Mouse (Mus musculus): ENCODE measurements around the gene Tcf7.
A peak's percentile ranks its signal among the peaks of the same experiment; 100 is the strongest.

Tcf7 gene

GRCm38 (mm10) chr11:52282420-52282773 is 417 bp downstream of the Tcf7 start:
- no peak for DNase-seq

- DNase-seq = no peak
These were observed 1.1 kb downstream of the Tcf7 start for GRCm38 (mm10) chr11:52281568-52282328.

DNA sequence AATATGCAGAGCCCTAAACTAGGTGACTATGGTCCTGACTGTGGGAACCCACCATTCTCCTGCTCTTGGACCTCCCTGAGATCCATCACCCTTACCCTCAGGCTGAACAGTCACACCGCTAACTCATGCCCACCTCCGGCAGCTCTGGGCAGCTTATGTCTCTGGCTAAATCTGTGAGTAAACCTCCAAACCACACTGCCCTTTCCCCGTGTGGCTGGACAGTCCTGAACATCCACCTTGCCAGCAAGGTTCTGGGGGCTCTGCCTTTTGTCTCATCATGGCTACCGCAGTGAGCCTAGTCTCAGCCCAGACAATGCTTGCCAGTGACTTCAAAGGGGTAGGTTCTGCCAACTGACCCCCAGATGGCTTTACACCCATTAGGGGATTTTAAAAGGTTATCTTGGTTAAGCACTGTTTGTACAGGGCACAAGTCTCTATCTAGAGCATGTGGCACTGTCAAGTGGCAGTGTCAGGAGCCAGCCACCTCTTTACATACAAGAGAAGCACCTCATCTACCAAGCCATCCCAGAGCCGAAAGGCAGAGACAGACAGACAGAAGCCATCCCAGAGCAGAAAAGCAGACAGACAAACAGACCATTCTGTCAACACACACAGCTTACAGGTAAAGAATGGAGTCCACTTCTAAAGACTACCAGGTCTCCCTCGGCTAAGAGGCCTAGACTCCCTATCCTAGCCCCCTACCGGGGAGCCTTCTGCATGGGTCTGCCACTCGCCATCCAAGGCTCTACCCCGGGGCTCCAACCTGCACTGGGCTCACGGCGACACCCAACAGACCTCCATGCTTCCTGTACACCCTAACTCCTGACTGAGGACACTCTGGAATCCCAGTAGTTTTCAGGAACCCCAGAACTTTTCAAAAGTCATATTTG is 2.0 kb downstream of the Tcf7 start:
- no peak for DNase-seq

DNA sequence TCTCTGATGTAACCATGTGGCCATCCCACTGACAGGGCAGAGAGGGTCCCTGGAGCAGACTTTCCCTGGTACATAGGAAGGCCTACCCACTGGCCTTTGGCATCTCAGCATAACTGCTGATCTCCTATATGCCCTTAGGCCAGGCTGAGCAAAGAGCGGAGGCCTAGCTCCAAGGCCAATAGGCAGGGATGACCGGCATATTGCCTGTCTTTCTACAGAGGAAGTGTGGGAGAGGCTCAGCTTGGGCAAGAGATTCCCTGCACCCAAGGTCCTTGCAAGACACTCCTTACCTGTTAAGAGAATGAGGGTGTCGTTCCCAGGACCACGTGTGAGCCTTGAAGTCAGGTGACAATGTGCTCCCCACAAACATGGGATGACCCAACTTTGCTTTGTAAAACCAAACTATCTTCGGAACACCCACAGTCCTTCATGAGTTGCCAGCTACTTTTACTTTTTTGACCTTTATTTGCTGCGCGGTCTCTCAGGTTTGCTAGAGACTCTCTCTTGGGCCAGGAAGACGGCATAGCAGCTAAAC is 3.1 kb downstream of the Tcf7 start:
- DNase-seq = no peak

DNA sequence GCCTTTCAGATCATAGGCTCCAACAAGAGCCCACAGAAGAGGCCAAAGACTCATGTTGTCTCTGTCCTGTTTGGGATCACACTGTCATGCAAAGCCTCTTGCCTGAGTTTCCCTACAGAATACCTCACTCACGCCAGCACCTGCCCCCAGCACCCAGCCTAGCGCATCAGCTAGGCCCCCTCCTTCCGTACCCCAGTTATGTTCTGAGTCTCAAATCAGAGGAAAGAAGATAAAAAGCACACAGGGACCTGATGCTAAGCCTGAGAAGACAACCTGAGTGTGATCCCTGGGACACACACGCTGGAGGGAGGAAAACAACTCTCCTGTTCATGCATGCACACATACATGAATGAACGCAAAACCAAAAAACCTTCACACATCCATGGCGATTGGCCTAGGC is 3.8 kb downstream of the Tcf7 start:
- no peak for DNase-seq

DNA sequence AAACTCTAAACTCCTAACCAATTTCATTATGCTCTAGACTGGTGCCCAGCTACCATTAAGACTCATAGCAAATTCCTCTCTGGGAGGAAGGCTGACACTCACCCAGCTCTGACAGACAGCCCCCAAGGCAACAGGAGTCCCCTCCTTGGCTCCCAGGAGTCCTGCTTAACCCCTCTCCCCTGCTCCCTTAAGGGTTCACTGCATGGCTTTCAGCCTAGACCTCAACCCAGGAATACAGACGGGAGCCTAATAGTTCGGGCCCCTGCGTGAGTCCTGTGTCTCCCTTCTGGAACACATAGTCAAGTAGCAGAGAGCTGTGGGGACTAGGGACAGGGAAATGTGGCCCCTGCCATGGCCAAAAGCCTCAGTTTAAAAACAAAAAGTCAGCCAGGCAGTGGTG is 4.7 kb downstream of the Tcf7 start:
- no peak for DNase-seq

DNA sequence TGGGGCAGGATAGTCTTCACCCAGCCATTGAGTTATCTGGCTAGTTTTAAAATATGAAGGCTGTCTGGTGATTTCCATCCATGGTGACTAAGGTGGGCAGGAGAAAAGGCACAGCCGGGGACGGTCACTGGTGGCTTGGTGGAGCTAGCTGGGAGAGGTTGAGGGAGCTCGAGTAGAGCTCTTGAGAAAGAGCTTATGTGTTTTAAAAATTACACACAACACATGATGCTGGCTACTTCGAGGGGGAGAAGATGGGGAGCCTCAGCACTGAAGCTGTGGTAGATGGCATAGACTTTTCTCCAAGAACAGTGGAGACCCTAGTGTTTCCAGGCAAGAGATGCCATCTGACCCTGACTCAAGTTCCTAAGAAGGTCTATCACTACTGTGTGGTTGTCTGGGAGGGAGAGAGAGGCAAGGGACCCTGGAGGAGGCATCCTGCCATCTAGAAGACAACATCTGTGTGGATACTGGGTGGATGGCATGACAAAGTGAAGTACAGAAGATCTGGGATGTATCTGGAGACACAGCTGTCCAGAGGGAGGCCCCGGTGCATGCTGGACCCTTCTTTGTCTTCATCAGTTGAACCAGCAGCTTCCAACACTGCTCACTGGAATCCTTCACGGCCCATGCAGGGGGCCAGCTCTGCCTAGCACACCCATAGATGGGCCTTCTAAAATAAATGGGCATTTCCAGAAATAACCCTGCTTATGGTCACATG is 5.2 kb downstream of the Tcf7 start:
- no peak for DNase-seq

GRCm38 (mm10) chr11:52276961-52277391 is 5.8 kb downstream of the Tcf7 start:
- DNase-seq = peak; percentile 84

- DNase-seq = no peak
These were observed 6.8 kb downstream of the Tcf7 start for GRCm38 (mm10) chr11:52275774-52276555.

DNA sequence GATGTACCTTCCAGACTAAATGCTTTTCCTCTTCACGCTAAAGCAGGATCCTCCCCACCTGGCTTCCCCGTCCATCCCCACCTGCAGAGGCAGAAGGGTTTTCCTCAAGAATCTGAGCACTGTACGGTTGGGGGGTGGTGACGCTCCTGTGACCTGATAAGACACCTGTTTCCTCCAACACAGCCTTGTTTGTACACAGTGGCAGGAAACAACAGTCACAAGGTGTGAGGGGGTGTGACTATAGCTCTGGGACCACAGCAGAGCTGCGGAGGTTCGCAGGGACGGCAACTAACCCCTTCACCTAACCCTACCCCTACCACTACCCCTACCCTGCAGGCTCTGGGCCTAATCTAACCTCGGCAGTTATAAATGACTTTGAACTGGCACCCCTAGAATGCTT is 7.4 kb downstream of the Tcf7 start:
- no peak for DNase-seq

DNA sequence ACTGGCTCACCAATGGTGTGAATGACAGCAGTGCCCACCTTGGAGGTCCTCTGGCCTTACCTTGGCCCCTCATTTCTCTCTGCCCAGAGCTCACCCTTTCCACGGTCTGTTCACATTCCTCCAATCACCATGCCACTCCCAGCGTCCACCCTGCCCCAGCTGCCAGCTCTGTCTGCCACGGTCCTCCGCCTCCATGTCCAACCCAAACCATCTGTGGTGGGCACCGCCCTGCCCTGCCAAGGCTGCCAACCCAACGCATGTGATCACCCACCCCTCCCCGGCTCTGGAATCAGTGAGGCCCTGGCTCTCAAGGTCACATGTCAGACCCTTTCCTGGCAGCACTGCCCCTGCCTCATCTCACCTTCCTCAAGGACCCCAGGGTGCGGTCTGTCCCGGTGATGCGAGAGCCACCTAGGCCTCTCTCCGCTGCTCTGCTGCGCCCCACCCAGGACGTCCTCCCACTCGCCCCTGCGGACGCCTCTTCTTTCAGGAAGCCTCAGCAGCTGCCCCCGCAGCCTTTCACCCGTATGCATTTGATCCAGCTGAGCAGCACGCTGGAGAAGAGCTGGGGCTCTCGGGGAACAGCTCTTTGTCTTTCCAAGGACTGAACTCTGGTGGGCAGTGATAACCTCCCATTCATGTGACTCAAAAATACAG is 8.2 kb downstream of the Tcf7 start:
- no peak for DNase-seq

GRCm38 (mm10) chr11:52273942-52274330 is 8.9 kb downstream of the Tcf7 start:
- no peak for DNase-seq

DNA sequence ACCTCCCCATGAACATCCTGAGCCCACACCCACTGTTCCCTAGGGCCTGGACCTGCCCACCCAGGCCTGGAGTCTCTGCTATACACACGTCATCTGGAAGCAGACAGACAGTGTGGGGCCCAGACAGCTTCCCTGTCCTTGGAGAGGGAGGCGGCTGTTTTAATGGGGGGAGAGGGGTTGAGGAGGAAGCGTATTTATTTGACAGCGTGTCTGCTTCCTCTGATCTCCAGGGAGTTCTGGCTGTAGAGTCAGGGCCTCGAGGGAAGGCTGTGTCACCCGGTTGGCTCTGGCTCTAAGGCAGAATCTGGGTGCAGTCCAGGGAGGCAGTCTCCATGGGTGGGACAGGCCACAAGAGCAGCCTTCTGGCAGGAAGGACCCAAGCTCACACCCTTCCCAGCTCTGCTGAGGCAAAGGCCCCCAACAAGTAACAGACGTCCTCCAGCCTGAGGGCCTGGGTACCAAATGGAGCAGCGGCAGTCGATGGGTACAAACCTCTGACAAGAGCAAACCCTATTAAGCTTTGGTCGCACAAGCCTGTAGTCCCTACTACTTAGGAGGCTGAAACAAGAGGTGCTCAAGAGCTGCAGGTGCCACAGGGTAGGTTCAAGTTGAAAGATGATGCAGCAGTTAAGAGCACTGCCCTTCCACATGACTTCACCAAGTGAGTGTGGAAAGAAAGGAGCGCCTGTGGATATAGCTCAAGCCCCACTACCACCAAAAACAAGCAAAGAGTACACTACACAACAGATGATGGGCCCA is 9.5 kb downstream of the Tcf7 start:
- DNase-seq = peak; percentile 94

GRCm38 (mm10) chr11:52272619-52273018 is 10.2 kb downstream of the Tcf7 start:
- no peak for DNase-seq

DNA sequence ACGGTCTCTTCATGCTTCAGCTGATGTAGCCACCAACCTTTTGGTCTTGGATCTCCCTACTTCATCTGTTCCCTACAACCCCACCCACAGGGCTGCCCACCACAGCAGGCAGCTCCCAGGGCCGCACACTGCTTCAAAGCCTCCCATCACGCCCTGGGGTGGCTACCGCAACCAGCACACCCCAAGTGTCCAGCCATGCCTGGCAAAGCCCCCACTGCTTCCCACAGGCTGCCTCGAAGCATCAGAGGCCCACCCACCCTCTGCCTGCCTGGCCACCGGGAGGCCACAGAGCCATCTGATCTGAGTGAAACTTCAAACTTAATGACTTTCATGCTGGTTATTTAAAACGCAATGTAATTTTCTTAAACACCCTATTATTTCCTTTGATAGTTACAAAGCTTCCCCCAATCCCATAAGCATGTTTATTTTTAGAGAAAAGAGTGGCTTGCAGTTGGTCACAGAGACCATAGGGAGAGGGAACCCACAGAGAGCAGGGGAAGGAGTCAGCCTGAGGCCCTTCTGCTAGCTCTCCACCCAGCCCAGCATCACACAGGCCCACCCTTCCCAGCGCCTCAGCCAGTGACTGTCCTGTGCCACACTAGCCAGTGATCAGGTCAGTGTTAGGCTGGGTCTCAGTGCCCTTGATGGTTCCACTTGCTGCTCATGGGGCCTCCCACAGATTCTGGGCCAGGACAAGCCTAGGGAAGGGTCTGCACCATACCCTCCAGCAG is 10.9 kb downstream of the Tcf7 start:
- DNase-seq = peak; percentile 87

DNA sequence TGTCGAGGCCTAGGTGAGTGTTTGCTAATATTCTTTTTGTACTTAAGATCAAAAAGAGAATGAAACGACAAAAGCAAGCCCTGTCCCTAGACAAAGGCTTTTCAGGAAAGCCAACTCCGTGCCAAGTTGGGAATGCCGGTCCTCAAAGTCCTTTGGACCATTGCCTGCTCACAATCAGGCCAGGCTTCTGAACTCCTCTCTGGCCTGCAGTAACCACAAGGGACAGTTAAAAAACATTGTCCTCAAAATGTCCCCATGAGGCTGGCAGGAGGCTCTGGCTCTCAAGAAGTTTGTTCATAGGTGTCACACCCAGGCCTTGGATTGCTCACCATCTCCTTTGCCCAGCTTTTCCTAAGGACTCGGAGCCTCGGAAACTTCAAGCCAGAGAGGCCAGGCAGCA is 13.0 kb downstream of the Tcf7 start:
- DNase-seq = peak; percentile 86

DNA sequence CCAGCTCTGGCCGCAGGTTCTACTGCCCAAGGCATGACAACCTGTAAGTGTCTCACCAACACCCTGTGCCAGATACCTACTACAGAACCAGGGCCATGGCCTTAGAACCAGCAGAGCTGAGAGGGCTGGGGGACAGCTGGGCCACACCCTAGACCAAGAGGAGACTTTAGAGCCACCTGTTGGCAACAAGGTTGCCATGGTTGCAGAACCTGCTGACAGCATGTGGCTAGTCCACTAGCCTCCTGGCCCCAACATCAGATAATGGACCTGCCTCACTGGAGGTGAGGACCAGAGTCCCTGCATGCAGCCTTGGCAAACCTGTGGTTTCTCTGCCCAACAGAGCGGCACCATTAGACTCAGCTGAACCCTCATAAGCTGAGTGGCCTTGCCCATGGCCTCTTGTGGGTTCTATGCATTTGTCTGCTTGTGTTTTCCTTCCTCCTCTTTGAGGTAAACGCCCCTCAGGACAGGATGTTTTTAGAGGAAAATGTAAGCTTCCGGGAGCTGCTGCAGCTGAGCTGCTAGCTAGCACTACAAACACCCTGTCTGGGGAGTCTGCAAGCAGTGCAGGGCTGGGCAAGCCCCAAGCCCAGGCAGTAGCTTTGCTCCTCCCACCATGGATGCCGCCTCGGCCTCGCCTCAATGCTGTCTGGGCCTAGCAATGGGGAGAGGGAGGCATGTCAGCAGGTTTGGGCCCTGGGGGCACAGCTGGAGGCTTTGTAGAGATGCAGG is 14.5 kb downstream of the Tcf7 start:
- peak; percentile 89 for DNase-seq

GRCm38 (mm10) chr11:52267271-52267670 is 15.5 kb downstream of the Tcf7 start:
- DNase-seq = no peak

GRCm38 (mm10) chr11:52265616-52266307 is 17.1 kb downstream of the Tcf7 start:
- DNase-seq = peak; percentile 88

Data from heart, adult 11 months (tissue).